Mouse (Mus musculus): ENCODE data around the gene Dvl1. TPM values are rescaled to one million over a fixed set of nuclear protein-coding genes. Genes with fewer than 3 reads are reported as not detected.

The Dvl1 gene
- polyA plus RNA-seq, 1 experiment from 2014 or later, result 6.6 TPM

DNA sequence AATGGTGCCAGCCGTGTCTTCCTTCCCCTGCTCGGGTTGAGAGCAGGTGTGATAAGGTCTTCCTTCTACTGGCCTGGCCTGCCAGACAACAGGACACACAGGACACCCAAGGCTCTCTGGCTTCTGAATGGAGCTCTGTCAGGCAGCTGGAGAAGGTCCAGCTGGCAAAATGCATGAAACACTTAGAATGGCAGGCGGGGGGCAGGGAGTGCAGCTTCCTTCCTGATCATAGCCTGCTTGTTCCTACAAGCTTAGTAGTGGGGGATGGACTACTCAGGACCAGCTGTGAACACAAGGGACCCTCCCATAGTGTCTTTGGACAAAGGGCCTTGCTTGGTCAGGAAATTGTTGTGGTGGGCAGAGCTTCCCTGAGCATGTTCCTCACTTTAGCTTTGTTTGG is 54.0 kb downstream of the Dvl1 start:
- no peaks in the 10 kb centered on the region for H3K4me1 ChIP-seq (ENCODE audit: control insufficient read depth, insufficient read depth, low read length)

GRCm38 (mm10) chr4:155903246-155903645 is 56.0 kb downstream of the Dvl1 start:
- Histone ChIP-seq H3K27me3 (ENCODE audit: control insufficient read depth, insufficient read depth, low read length) (no peaks in the 10 kb centered on the region), H3K4me3 (ENCODE audit: low read depth, low read length) (no peak overlapping the region), H3K4me2 (replicated peaks; ENCODE audit: low read depth, low read length) (no peak overlapping the region), H3K9ac (replicated peaks; ENCODE audit: low read depth, low read length) (no peak overlapping the region), H3K36me3 (ENCODE audit: control insufficient read depth, insufficient read depth, low read length) (peaks cover 38% of the 10 kb centered on the region), H3K27ac (ENCODE audit: low read length) (no peak overlapping the region), H3K9me3 (ENCODE audit: control insufficient read depth, low read depth, low read length) (no peaks in the 10 kb centered on the region), H3K4me1 (ENCODE audit: control insufficient read depth, insufficient read depth, low read length) (no peaks in the 10 kb centered on the region)
- ATAC-seq (ENCODE audit: insufficient number of reproducible peaks, insufficient read depth, low FRiP score, low read depth), result no peak
- WGBS, result 94% methylated on average over 13 of the region's 13 CpGs

More for the DNA sequence above, 54.0 kb downstream of the Dvl1 start:
- 71% methylated on average over 3 of the region's 3 CpGs for WGBS
- Histone ChIP-seq H3K36me3 (ENCODE audit: control insufficient read depth, insufficient read depth, low read length) (peaks cover 43% of the 10 kb centered on the region), H3K4me3 (ENCODE audit: low read depth, low read length) (no peak overlapping the region), H3K4me2 (replicated peaks; ENCODE audit: low read depth, low read length) (no peak overlapping the region), H3K9me3 (ENCODE audit: control insufficient read depth, low read depth, low read length) (no peaks in the 10 kb centered on the region), H3K27me3 (ENCODE audit: control insufficient read depth, insufficient read depth, low read length) (no peaks in the 10 kb centered on the region), H3K27ac (ENCODE audit: low read length) (no peak overlapping the region), H3K9ac (replicated peaks; ENCODE audit: low read depth, low read length) (no peak overlapping the region)
- ATAC-seq (ENCODE audit: insufficient number of reproducible peaks, insufficient read depth, low FRiP score, low read depth), result no peak

DNA sequence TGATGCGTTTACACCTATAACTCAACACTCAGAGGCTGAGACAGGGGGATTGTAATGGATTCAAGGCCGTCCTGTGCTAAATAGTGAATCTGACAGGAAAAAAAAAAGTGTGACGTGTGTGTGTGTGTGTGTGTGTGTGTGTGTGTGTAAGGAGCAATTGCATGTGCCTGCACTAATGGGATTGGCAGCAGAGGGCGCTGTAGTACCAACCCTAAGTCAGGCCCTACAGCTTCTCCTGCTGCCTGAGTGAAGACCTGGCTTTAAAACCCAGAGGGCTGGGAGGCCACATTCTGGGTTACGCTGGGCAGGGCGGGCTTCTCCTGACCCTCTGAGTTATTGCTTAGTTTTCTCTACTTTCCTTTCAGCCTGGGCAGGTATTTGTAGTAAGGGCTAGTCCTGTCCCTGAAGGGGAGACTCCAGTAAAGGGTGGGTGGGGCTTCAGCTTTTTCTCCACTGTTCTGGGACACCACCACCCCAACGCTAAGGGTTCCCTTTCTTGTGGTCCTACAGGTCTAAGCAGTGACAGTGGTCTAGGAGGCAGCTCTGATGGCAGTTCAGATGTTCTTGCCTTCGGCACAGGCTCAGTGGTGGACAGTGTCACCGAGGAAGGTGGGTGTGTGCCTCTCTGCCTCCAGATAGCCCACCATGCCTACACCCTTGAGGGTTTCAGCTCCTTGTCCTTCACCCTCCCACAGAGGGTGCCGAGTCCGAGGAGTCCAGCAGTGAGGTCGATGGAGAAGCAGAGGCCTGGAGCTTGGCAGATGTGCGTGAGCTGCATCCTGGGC is 57.3 kb downstream of the Dvl1 start:
- Histone ChIP-seq H3K4me2 (replicated peaks; ENCODE audit: low read depth, low read length) (no peak overlapping the region), H3K36me3 (ENCODE audit: control insufficient read depth, insufficient read depth, low read length) (peaks cover 38% of the 10 kb centered on the region), H3K4me3 (ENCODE audit: low read depth, low read length) (no peak overlapping the region), H3K9me3 (ENCODE audit: control insufficient read depth, low read depth, low read length) (no peaks in the 10 kb centered on the region), H3K27me3 (ENCODE audit: control insufficient read depth, insufficient read depth, low read length) (no peaks in the 10 kb centered on the region), H3K27ac (ENCODE audit: low read length) (no peak overlapping the region), H3K4me1 (ENCODE audit: control insufficient read depth, insufficient read depth, low read length) (no peaks in the 10 kb centered on the region), H3K9ac (replicated peaks; ENCODE audit: low read depth, low read length) (no peak overlapping the region)
- WGBS, result 90% methylated on average over 13 of the region's 13 CpGs
- ATAC-seq (ENCODE audit: insufficient number of reproducible peaks, insufficient read depth, low FRiP score, low read depth), result no peak

GRCm38 (mm10) chr4:155905634-155906033 is 58.4 kb downstream of the Dvl1 start:
- ATAC-seq (ENCODE audit: insufficient number of reproducible peaks, insufficient read depth, low FRiP score, low read depth), result no peak
- H3K4me1 ChIP-seq (ENCODE audit: control insufficient read depth, insufficient read depth, low read length), result no peaks in the 10 kb centered on the region
- no peak overlapping the region for H3K27ac ChIP-seq (ENCODE audit: low read length)
- H3K4me2 ChIP-seq (replicated peaks; ENCODE audit: low read depth, low read length), result no peak overlapping the region
- H3K27me3 ChIP-seq (ENCODE audit: control insufficient read depth, insufficient read depth, low read length), result no peaks in the 10 kb centered on the region
- peaks cover 32% of the 10 kb centered on the region for H3K36me3 ChIP-seq (ENCODE audit: control insufficient read depth, insufficient read depth, low read length)
- 87% methylated on average over 13 of the region's 13 CpGs for WGBS
- no peak overlapping the region for H3K9ac ChIP-seq (replicated peaks; ENCODE audit: low read depth, low read length)
- H3K9me3 ChIP-seq (ENCODE audit: control insufficient read depth, low read depth, low read length), result no peaks in the 10 kb centered on the region
- H3K4me3 ChIP-seq (ENCODE audit: low read depth, low read length), result no peak overlapping the region

- H3K36me3 ChIP-seq (ENCODE audit: control insufficient read depth, insufficient read depth, low read length), result peaks cover 32% of the 10 kb centered on the region
- no peaks in the 10 kb centered on the region for H3K9me3 ChIP-seq (ENCODE audit: control insufficient read depth, low read depth, low read length)
- H3K27me3 ChIP-seq (ENCODE audit: control insufficient read depth, insufficient read depth, low read length), result no peaks in the 10 kb centered on the region
- no peaks in the 10 kb centered on the region for H3K4me1 ChIP-seq (ENCODE audit: control insufficient read depth, insufficient read depth, low read length)
- WGBS, result 77% methylated on average over 9 of the region's 9 CpGs
- no peak overlapping the region for H3K9ac ChIP-seq (replicated peaks; ENCODE audit: low read depth, low read length)
- no peak for ATAC-seq (ENCODE audit: insufficient number of reproducible peaks, insufficient read depth, low FRiP score, low read depth)
- no peak overlapping the region for H3K4me3 ChIP-seq (ENCODE audit: low read depth, low read length)
- no peak overlapping the region for H3K4me2 ChIP-seq (replicated peaks; ENCODE audit: low read depth, low read length)
- H3K27ac ChIP-seq (ENCODE audit: low read length), result no peak overlapping the region
Observed at GRCm38 (mm10) chr4:155906125-155906524, 58.9 kb downstream of the Dvl1 start.

- H3K4me3 ChIP-seq (ENCODE audit: low read depth, low read length), result no peak overlapping the region
- ATAC-seq (ENCODE audit: insufficient number of reproducible peaks, insufficient read depth, low FRiP score, low read depth), result no peak
- H3K4me2 ChIP-seq (replicated peaks; ENCODE audit: low read depth, low read length), result no peak overlapping the region
- no peaks in the 10 kb centered on the region for H3K4me1 ChIP-seq (ENCODE audit: control insufficient read depth, insufficient read depth, low read length)
- WGBS, result 81% methylated on average over 11 of the region's 11 CpGs
- H3K27ac ChIP-seq (ENCODE audit: low read length), result no peak overlapping the region
- no peak overlapping the region for H3K9ac ChIP-seq (replicated peaks; ENCODE audit: low read depth, low read length)
- no peaks in the 10 kb centered on the region for H3K27me3 ChIP-seq (ENCODE audit: control insufficient read depth, insufficient read depth, low read length)
- H3K36me3 ChIP-seq (ENCODE audit: control insufficient read depth, insufficient read depth, low read length), result peaks cover 32% of the 10 kb centered on the region
- no peaks in the 10 kb centered on the region for H3K9me3 ChIP-seq (ENCODE audit: control insufficient read depth, low read depth, low read length)
Observed at GRCm38 (mm10) chr4:155907003-155907402, 59.8 kb downstream of the Dvl1 start.

DNA sequence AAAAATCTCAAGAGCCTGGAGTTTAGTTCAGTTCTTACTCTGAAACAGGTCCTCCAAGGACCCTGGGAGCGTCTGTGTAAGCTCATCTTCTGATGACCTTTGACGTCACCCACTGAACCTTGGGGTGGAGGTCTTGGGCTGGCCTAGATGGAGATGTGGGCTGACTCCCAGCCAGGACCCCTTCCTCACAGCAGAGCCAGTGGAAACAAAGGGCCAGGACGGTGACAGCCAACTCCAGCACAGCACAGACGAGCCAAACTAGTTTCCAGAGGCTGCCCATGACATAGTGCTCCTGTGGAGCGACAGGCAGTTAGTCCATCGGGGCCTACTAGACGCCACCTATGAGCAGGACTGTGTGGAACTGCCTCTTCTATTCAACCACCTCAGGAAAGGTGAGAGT is 61.1 kb downstream of the Dvl1 start:
- no peaks in the 10 kb centered on the region for H3K9me3 ChIP-seq (ENCODE audit: control insufficient read depth, low read depth, low read length)
- no peak overlapping the region for H3K27ac ChIP-seq (ENCODE audit: low read length)
- no peak for ATAC-seq (ENCODE audit: insufficient number of reproducible peaks, insufficient read depth, low FRiP score, low read depth)
- no peaks in the 10 kb centered on the region for H3K27me3 ChIP-seq (ENCODE audit: control insufficient read depth, insufficient read depth, low read length)
- H3K9ac ChIP-seq (replicated peaks; ENCODE audit: low read depth, low read length), result no peak overlapping the region
- H3K4me2 ChIP-seq (replicated peaks; ENCODE audit: low read depth, low read length), result no peak overlapping the region
- no peak overlapping the region for H3K4me3 ChIP-seq (ENCODE audit: low read depth, low read length)
- peaks cover 20% of the 10 kb centered on the region for H3K36me3 ChIP-seq (ENCODE audit: control insufficient read depth, insufficient read depth, low read length)
- no peaks in the 10 kb centered on the region for H3K4me1 ChIP-seq (ENCODE audit: control insufficient read depth, insufficient read depth, low read length)
- 75% methylated on average over 7 of the region's 7 CpGs for WGBS

DNA sequence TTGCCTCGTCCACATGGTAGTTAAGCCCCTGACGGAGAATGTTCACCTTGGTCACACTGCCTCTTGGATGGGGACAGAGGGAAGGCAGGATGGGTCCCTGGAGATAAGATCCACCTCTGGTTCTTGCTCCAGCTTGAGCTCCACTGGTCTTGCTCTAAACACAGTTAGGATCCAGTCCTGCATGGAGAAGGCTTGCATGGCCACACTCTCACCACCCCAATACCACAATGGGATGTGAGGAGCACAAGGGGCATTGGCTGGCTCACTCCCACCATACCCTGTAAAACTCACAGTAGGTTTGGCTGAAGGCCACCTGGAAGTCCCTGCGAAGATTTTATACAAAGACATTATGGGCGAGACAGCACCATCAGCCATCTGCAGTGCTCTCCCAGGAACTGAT is 61.5 kb downstream of the Dvl1 start:
- no peak for ATAC-seq (ENCODE audit: insufficient number of reproducible peaks, insufficient read depth, low FRiP score, low read depth)
- Histone ChIP-seq H3K27ac (ENCODE audit: low read length) (no peak overlapping the region), H3K4me2 (replicated peaks; ENCODE audit: low read depth, low read length) (no peak overlapping the region), H3K4me3 (ENCODE audit: low read depth, low read length) (no peak overlapping the region), H3K9ac (replicated peaks; ENCODE audit: low read depth, low read length) (no peak overlapping the region), H3K9me3 (ENCODE audit: control insufficient read depth, low read depth, low read length) (no peaks in the 10 kb centered on the region), H3K27me3 (ENCODE audit: control insufficient read depth, insufficient read depth, low read length) (no peaks in the 10 kb centered on the region), H3K36me3 (ENCODE audit: control insufficient read depth, insufficient read depth, low read length) (peaks cover 15% of the 10 kb centered on the region), H3K4me1 (ENCODE audit: control insufficient read depth, insufficient read depth, low read length) (no peaks in the 10 kb centered on the region)
- 87% methylated on average over 4 of the region's 4 CpGs for WGBS
